Mouse (Mus musculus) myocyte (in vitro differentiated cells): ENCODE measurements around the gene Disc1. TPM values are rescaled to one million over a fixed set of nuclear protein-coding genes. Genes with fewer than 3 reads are reported as not detected.

ENCODE experiments used
- H3K27me3 ChIP-seq: one replicate; pipeline ENCODE4 v1.6.1; 2011; ENCODE audit not compliant: control insufficient read depth, insufficient read depth, insufficient read length
- H3K36me3 ChIP-seq: one replicate; pipeline ENCODE4 v1.6.1; 2011; ENCODE audit not compliant: control insufficient read depth, insufficient read depth
- H3K4me2 ChIP-seq: one replicate; pipeline ENCODE4 v1.6.1; 2011; ENCODE audit warnings: low read depth, control low read depth
- H3K4me3 ChIP-seq: one replicate; pipeline ENCODE4 v1.5.1; 2011; ENCODE audit warnings: mild to moderate bottlenecking, control low read depth, moderate library complexity
- H3K79me2 ChIP-seq: one replicate; pipeline ENCODE4 v1.6.1; 2011; ENCODE audit not compliant: control insufficient read depth, insufficient read depth
- H3ac ChIP-seq: one replicate; pipeline ENCODE4 v1.6.1; 2011; ENCODE audit not compliant: control insufficient read depth, insufficient read length
- CEBPB ChIP-seq: IDR thresholded peaks from 2 replicates; pipeline ENCODE4 v1.6.1; 2011; ENCODE audit warnings: mild to moderate bottlenecking, moderate library complexity; ENCODE audit not compliant: poor library complexity, insufficient read depth, severe bottlenecking
- E2F4 ChIP-seq: IDR thresholded peaks from one replicate; pipeline ENCODE4 v1.6.1; 2011; ENCODE audit warnings: mild to moderate bottlenecking, control low read depth, moderate library complexity; ENCODE audit not compliant: insufficient read depth
- MAX ChIP-seq: IDR thresholded peaks from one replicate; pipeline ENCODE4 v1.6.1; 2011; ENCODE audit warnings: low read depth, mild to moderate bottlenecking, control low read depth
- MYOD1 ChIP-seq, 3 experiments: IDR thresholded peaks; one replicate each; pipeline ENCODE4 v1.6.1; 2011; ENCODE audit warnings: control low read depth in 2 of 3, low read depth in 2 of 3, mild to moderate bottlenecking in 2 of 3, moderate library complexity in 1 of 3; ENCODE audit not compliant: insufficient read length in 2 of 3, control insufficient read depth in 1 of 3
- MYOG ChIP-seq, 3 experiments: IDR thresholded peaks; one replicate each; pipeline ENCODE4 v1.6.1; 2011; ENCODE audit warnings: control low read depth in 2 of 3, low read depth in 2 of 3, mild to moderate bottlenecking in 2 of 3; ENCODE audit not compliant: insufficient read length in 2 of 3, control insufficient read depth in 1 of 3, insufficient read depth in 1 of 3
- POLR2A ChIP-seq: IDR thresholded peaks from one replicate; pipeline ENCODE4 v1.6.1; 2011; ENCODE audit warnings: low read depth, mild to moderate bottlenecking, control low read depth, moderate library complexity; ENCODE audit not compliant: insufficient read length
- POLR2AphosphoS2 ChIP-seq: IDR thresholded peaks from one replicate; pipeline ENCODE4 v1.6.1; 2011; ENCODE audit warnings: low read depth, control low read depth; ENCODE audit not compliant: insufficient read length
- REST ChIP-seq: IDR thresholded peaks from one replicate; pipeline ENCODE4 v1.6.1; 2011; ENCODE audit warnings: mild to moderate bottlenecking, control low read depth, moderate library complexity; ENCODE audit not compliant: insufficient read depth, insufficient read length
- SRF ChIP-seq: IDR thresholded peaks from one replicate; pipeline ENCODE4 v1.6.1; 2011; ENCODE audit warnings: low read depth; ENCODE audit not compliant: control insufficient read depth, insufficient read length
- TCF12 ChIP-seq: IDR thresholded peaks from one replicate; pipeline ENCODE4 v1.6.1; 2011; ENCODE audit warnings: mild to moderate bottlenecking, control low read depth; ENCODE audit not compliant: poor library complexity, insufficient read depth, severe bottlenecking
- TCF3 ChIP-seq: IDR thresholded peaks from one replicate; pipeline ENCODE4 v1.6.1; 2011; ENCODE audit warnings: low read depth, control low read depth; ENCODE audit not compliant: insufficient read length
- USF1 ChIP-seq: IDR thresholded peaks from one replicate; pipeline ENCODE4 v1.6.1; 2011; ENCODE audit warnings: low read depth, mild to moderate bottlenecking, control low read depth, moderate library complexity
- polyA plus RNA-seq: library from polyadenylated mRNA; unstranded; fragments of >200 nt; fragmentation: generic; extraction: Trizol; gene quantifications from one replicate; pipeline ENCODE4 v1.2.1, GENCODE M21; 2012; ENCODE audit warnings: missing spikeins

Gene Disc1
- polyA plus RNA-seq, 1 experiment = 0.06 TPM

- Histone ChIP-seq H3ac (no peak overlapping the region), H3K79me2 (no peaks in the 10 kb centered on the region), H3K4me3 (no peak overlapping the region), H3K36me3 (peaks cover 25% of the 10 kb centered on the region), H3K4me2 (no peak overlapping the region), H3K27me3 (no peaks in the 10 kb centered on the region)
- TF ChIP-seq POLR2AphosphoS2 = no peak
- TF ChIP-seq MYOD1 (IDR thresholded peaks at IDR 0.05; ENCODE audit: control insufficient read depth in 1 of 3, insufficient read length in 2 of 3, low read depth in 2 of 3) = no peak
- TF ChIP-seq REST = no peak
- no peak for TF ChIP-seq POLR2A
- no peak for TF ChIP-seq E2F4
- TF ChIP-seq SRF = no peak
- no peak for TF ChIP-seq CEBPB
These were observed 22.7 kb upstream of the Disc1 start for GRCm38 (mm10) chr8:125031276-125031675.

- Histone ChIP-seq H3K4me2 (no peak overlapping the region), H3K79me2 (no peaks in the 10 kb centered on the region), H3K4me3 (no peak overlapping the region), H3K27me3 (no peaks in the 10 kb centered on the region), H3ac (no peak overlapping the region), H3K36me3 (peaks cover 27% of the 10 kb centered on the region)
- TF ChIP-seq TCF12 (no peak), MYOD1 (IDR thresholded peaks at IDR 0.05; ENCODE audit: control insufficient read depth in 1 of 3, insufficient read length in 2 of 3, low read depth in 2 of 3) (peak in 1 of 3 experiments; percentile 50)
These were observed 19.3 kb upstream of the Disc1 start for GRCm38 (mm10) chr8:125034669-125035068.

- H3K4me3 ChIP-seq = no peak overlapping the region
- peaks cover 10% of the 10 kb centered on the region for H3K36me3 ChIP-seq
- TF ChIP-seq MAX (no peak), TCF12 (no peak), SRF (no peak), MYOD1 (IDR thresholded peaks at IDR 0.05; ENCODE audit: control insufficient read depth in 1 of 3, insufficient read length in 2 of 3, low read depth in 2 of 3) (no peak), POLR2A (no peak), E2F4 (no peak), MYOG (IDR thresholded peaks at IDR 0.05; ENCODE audit: control insufficient read depth in 1 of 3, insufficient read depth in 1 of 3, insufficient read length in 2 of 3, low read depth in 2 of 3) (no peak), CEBPB (no peak), TCF3 (no peak), USF1 (no peak), REST (no peak), POLR2AphosphoS2 (no peak)
- no peak overlapping the region for H3K4me2 ChIP-seq
- H3K79me2 ChIP-seq = no peaks in the 10 kb centered on the region
- H3K27me3 ChIP-seq = no peaks in the 10 kb centered on the region
- H3ac ChIP-seq = no peak overlapping the region
These were observed 16.9 kb upstream of the Disc1 start for GRCm38 (mm10) chr8:125037081-125037480.

- Histone ChIP-seq H3K4me2 (no peak overlapping the region), H3ac (no peak overlapping the region), H3K36me3 (peaks cover 9% of the 10 kb centered on the region), H3K79me2 (no peaks in the 10 kb centered on the region), H3K27me3 (no peaks in the 10 kb centered on the region), H3K4me3 (no peak overlapping the region)
- no peak for TF ChIP-seq POLR2A
- TF ChIP-seq USF1 = no peak
- no peak for TF ChIP-seq MYOD1 (IDR thresholded peaks at IDR 0.05; ENCODE audit: control insufficient read depth in 1 of 3, insufficient read length in 2 of 3, low read depth in 2 of 3)
- TF ChIP-seq MAX = no peak
- no peak for TF ChIP-seq POLR2AphosphoS2
- no peak for TF ChIP-seq TCF3
- no peak for TF ChIP-seq SRF
These were observed 15.3 kb upstream of the Disc1 start for GRCm38 (mm10) chr8:125038731-125039130.

- peaks cover 9% of the 10 kb centered on the region for H3K36me3 ChIP-seq
- no peak for TF ChIP-seq SRF
- TF ChIP-seq MAX = no peak
- TF ChIP-seq POLR2AphosphoS2 = peak; percentile 13
- no peak for TF ChIP-seq USF1
- no peaks in the 10 kb centered on the region for H3K79me2 ChIP-seq
- no peaks in the 10 kb centered on the region for H3K27me3 ChIP-seq
- no peak overlapping the region for H3ac ChIP-seq
- no peak overlapping the region for H3K4me2 ChIP-seq
- no peak overlapping the region for H3K4me3 ChIP-seq
These were observed 13.2 kb upstream of the Disc1 start for GRCm38 (mm10) chr8:125040587-125041375.
